Mouse (Mus musculus) layer of hippocampus, adult 9-10 months (tissue): ENCODE results near the gene Aspscr1.
"Not testable (repeated sequence)": the region's sequence is repeated elsewhere in the genome, so short reads cannot be mapped to it uniquely, and the experiment has no call there.

Source experiments
- DNase-seq: peaks from one replicate; pipeline ENCODE4 v3.0.0; 2022; ENCODE audit warnings: low spot score

Aspscr1 gene

DNA sequence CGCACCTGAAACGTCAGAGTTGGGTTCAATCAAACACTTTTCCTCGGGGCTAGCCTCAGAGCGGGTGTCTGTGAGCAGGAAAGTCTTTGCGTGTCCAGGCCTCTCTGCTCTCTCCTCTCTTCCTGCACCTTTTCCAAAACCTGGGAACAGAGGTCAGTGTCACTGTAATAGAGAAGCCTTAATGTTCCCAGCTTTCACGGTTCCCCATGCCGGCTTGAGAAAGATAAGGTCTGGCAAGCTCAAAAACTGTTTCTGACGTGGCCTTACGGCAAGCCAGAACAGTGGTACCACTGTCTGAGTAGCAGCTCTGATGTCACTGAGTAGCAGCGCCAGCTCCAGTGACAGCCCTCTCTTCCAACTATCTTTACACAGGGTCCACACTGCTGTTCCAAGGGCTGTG is 41.8 kb downstream of the Aspscr1 start:
- DNase-seq: no peak

DNA sequence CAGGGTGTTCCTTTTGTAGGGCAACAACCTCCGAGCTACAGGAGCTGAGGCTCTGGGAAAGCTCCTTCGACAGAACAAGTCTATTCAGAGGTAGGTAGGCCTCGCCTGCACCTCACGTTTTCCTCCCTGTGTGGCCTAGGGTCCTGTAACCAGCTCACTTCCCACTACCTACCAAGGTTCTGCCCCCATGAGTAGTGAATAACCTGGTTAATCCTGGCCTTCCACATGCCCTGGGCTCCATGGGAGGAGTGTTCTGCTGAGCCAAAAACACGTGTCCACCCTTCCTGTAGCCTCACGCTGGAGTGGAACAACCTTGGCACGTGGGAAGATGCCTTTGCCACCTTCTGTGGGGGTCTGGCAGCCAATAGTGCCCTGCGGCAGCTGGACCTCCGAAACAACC is 42.4 kb downstream of the Aspscr1 start:
- no peak for DNase-seq

DNA sequence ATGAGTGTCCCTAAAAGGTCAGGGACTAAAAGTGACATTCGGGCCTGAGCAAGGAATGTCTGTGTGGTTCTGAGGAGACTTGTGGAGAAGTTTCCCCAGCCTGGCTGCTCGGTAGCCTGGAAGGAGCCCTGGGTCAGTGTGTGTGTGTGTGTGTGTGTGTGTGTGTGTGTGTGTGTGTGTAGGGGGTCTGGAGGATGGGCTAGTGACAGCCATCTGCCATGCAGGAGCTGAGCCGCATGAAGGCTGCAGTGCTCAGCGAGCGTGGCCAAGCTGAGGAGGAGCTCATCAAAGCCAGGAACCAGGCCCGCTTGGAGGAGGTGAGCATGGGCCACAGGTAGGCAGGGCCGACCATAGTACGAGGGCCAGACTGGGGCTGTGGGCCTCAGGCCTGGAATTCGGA is 46.5 kb downstream of the Aspscr1 start:
- no peak for DNase-seq

DNA sequence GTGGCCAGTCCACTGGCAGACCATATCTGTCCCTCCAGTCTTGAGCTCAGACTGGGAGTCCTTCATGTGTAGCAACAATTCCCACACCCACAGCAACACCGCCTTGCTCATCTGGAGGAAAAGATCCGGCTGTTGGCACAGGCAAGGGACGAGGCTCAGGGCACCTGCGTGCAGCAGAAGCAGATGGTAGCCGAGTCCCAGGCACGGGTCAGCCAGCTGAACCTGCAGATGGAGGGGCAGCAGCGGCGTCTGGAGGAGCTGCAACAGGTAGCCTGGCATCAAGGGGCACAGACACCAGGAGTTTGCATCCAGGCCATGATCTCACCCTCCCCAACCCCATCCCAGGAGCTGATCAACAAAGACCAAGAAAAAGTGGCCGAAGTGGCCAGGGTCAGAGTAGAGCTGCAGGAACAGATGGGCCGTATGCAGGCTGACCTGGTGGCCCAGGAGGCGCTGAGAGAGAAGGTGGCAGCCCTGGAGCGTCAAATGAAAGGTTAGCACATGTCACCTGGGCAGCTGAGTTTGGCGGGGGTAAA is 47.1 kb downstream of the Aspscr1 start:
- DNase-seq: no peak

DNA sequence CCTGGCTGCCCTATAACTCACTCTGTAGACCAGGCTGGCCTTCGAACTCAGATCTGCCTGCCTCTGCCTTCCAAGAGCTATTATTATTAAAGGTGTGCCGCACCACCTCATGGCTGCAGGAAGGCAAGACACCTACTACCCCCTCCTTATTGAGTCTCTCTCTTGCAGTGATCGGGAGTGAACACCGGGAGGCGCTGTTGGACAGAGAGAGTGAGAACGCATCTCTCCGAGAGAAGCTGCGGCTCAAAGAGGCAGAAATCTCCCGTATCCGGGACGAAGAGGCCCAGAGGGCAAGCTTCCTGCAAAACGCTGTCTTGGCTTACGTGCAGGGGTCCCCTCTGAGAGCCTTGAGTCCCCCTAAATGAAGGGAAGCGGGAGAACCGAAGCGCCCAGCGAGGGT is 47.7 kb downstream of the Aspscr1 start:
- peak; percentile 65 for DNase-seq

DNA sequence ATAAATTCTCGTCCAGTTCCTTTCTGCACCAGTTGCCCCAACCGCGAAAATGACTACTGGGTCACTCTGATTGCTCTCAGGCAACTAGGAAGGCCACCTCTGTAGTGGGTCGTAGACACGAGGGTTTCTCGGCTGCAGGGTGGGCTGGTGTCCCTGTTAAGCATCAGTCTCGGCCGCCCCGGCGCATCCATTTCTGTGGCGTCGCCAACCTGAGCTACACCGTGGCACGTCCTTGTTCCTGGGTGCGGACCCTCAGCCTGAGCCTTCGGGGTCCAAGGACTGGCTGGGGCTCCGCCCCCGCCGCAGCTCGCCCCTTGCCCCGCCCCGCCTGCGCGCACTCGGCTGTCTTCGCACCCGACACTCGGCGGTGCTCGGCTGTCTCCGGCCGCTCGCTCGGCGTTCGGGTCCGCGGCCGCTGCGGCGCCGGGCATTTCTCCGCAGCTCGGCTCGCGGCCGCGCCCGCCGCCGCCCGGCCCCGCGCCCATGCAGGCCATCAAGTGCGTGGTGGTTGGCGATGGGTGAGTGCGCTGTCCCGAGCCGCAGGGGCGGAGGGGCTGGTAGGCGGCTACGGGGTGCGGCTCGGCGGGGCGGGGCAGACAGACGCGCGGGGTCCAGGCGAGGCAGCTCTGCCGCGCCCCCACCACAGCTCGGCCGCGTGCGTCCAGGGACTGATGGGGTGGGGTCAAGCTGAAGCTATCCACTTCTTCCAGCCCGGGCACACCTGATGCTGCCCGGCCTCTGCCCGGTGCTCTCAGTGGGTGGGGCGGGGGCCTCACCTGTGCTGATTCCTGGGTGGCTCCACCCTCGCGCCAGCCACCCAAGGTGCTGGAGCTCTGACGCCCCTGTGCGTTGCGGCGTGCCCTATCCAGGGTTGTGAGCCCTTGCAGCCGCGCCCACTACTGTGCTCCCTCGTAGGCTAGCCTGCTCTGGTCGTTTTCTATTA is 48.6 kb downstream of the Aspscr1 start, which contains the start of gene Rac3:
Gene Rac3 (plus strand): TSS at position 347 of the 943 bp plus-strand sequence.
- no peak for DNase-seq

DNA sequence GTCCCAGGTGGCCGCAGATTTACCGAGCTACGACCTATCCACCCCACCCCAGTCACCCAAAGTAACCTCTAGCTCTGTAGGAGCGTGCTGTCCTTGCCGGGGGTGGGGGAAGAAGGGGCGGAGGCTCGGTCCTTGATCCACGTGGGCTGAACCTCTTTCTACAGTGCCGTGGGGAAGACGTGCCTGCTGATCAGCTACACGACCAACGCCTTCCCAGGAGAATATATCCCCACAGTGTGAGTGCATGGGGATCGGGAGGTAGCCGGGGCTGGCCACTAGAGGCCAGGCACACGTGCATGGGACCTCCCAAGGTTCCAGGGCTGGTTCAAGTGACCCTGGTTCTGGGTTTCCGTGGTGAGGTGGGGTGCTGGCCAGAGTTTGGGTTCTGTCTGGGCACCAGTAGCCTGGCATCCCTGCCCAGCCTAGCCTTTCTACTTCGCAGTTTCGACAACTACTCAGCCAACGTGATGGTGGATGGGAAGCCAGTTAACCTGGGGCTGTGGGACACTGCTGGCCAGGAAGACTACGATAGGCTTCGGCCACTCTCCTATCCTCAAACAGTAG is 49.4 kb downstream of the Aspscr1 start:
- DNase-seq: no peak

DNA sequence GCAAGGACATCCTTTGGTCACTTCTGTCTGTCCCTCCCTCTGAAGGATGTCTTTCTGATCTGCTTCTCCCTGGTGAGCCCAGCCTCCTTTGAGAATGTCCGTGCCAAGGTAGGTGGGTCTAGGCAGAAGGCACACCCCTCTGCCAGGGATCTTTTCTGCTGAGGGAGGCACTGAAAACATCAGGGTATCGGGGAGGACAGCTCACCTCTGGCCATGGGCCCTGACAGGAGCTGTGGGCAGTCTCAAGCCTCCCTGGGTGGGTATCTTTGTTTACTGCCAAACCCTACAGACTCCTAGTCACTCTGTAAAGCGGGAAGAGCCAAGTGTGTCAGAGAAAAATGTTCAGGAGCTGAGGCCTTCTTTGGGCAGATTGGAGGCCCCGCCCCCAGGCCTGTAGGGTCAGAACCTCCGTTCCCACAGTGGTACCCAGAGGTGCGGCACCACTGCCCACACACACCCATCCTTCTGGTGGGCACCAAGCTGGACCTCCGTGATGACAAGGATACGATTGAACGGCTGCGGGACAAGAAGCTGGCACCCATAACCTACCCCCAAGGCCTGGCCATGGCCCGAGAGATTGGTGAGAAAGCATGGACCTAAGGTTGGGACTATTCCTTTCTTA is 50.1 kb downstream of the Aspscr1 start:
- no peak for DNase-seq

DNA sequence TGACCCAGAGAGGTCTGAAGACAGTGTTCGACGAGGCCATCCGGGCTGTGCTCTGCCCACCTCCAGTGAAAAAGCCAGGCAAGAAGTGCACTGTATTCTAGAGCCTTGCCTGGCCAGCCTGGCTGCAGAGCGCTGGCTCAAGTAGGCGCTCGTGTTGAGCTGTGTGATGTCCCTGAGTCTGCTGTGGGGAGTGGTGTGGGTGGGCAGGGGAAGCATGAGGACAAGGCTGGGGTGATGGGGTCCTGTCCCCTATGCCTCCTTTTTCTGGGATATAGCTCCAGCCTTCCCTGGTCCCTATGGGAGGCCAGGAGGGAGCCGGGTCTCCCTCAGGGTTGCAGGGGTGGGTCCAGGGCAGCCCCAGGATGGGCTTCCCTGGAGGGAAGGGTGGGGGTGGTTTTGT is 50.7 kb downstream of the Aspscr1 start:
- DNase-seq: no peak

DNA sequence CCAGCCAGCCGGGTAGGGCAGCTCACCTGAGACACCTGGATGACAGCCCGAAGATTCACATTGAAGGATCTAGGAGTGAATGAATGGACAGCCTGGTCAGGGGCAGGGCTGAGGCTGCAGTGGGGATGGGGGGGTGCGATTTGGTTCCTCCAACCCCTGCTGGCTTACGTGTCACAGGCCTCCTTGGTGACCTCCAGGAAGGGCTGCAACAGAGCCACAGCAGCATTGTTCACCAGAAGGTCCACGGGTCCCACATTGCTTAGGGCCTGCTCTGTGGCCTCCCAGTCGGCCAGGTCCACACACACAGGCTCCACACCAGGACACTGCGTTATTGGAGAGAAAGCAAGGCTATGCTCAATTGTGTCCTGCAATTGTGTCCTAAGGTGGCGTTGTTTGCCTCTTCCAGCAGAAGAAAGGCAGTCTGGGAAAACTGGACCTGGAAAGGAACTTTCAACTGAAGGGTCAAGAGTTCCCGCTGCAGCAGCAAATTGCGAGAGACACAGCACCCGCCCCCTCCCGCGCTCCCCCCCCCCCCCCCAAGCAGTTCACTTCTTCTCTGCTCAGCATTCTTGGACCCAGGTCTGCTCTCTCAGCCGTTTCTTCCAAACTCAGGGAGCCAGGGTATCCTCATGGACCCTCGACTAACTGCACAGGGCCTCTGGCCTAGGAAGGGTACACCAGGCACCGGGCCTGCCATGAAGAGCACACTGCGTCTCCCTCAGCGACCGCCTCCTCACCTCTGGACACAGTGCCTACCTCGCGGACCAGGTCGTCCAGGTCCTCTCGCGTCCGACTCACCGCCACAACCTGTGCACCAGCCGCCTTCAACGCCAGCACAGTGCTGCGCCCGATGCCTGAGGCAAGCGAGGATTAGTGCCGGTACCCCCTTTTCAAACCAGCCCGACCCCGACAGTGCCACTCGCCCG is 53.7 kb downstream of the Aspscr1 start:
- DNase-seq: no peak

DNA sequence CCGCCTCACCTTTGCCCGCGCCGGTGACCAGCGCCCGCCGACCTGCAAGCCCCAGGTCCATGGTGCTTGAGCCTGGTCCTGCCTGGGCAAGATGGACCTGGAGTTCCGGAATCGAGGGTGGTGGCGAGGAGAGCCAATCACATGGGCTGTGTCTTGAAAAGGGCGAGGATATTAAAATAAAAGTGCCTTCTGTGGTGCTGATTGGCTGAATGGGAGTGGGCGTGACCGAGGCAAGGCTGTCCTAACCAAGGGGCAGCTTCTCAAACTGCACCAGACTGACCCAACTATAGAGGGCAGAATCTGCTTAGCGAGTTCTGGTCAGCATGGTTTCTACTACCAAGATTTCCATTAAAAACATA is 54.4 kb downstream of the Aspscr1 start, which contains the start of gene Dcxr:
Gene Dcxr (minus strand): TSS at position 113 of the 359 bp plus-strand sequence.
- peak; percentile 68 for DNase-seq

DNA sequence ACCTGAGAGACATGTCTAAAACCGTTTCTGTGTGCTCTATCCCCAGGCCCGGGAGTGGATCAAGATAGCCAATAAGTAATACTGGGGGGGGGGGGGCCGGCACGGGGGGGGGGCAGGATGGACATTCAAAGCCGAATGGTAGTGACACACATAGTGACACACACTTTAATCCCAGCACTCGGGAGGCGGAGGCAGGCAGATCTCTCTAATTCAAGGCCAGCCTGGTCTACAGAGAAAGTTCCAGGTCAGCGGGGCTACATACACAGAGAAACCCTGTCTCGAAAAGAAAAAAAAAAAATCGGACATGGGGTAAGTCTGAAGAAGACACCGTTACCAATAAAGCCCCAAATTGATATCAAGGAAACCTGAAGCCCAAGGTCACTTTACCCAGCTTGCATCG is 54.8 kb downstream of the Aspscr1 start:
- no peak for DNase-seq

DNA sequence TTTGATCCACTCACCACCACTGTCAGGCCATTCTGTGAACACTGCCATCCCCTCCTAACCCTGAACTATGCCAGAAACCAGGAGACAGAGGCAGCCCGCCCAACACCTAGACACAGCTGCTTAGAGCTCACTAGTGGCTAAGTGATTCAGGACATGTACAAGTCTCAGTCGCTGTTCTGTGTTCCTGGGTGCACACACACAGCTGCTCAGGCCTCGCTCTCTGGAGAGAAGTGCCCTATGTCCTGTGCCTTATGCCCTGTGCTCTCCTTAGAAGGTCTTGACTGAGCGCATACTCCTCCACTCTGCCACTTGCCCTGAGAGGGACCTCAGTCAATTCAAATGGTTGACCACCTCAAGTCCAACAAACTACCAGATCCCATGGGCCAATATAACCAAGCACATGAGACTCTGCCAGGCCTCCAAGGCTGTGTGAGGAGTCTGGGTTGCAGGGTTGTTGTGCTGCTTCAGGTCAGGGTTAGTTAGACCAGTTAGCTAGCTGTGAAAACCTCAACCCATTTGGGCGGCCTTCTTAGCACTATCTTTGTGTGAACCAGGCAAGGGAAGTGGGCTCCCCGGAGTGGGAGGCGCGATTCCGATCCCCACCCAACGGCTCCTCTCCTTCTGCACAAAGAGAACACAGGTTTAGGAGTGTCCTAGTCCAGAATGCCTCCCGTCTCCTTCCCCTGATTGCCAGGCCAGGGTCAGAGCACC is 55.9 kb downstream of the Aspscr1 start:
- no peak for DNase-seq

DNA sequence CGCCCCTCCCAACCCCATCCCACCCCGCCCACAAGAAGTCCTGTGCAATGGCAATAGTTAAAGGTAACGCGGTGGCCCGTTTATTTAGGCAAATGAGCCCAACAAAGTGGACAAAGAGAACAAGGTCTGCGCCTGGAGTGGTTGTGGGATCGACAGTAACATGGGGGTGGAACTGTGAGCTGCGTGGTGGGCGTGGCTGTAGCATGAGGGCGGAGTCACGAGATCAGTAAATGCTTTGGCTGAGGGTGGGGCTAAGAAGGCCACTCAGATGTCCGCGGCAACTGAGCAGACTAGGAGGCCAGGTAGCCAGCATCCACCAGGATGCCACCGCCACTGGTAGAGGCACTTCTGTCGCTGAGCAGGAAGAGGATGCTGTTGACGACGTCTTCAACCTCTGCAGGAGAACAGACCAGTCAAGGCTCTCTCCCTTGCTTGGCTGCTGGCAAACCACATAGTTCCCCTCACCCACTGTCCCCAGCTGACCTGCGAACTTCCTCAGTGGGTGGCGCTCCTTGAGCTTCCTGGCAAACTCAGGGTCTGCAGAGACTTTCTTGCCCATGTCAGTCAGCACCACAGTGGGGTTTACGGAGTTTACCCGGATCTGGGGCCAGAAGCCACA is 56.8 kb downstream of the Aspscr1 start:
- not testable (repeated sequence) for DNase-seq

DNA sequence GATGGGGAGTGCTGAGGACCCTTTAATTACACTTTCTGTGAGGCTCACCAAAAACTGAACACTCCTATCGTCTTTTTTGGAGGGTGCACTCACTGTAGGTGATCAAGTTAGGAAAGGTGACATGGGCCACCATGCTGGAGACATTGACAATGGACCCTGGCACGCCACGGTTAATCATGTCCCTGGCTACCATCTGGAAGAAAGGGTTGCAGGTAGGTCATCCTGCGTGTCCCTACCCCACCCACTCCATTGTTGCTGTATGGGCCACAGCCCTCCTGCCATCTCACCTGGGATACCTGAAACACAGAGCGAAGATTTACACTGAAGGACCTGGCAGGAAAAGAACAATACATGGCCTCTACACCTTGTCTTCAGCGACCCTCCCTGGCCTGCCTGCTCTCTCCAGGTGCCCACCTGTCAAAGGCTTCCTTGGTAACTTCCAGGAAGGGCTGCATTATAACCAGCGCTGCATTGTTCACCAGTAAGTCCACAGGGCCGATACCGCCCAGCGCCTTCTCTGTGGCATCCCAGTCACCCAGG is 57.6 kb downstream of the Aspscr1 start:
- no peak for DNase-seq

DNA sequence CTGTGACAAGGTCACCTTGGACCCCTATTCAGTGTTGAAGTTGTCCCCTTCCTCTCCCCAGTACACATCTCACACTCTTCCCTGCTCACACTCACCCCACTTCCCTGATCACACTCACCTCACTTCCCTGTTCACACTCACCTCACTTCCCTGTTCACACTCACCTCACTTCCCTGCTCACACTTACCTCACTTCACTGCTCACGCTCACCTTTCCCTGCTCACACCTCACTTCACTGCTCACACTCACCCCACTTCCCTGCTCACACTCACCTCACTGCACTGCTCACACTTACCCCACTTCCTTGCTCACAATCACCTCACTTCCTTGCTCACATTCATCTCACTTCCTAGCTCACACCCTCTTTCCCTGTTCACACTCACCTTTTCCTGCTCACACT is 58.6 kb downstream of the Aspscr1 start:
- DNase-seq: no peak

DNA sequence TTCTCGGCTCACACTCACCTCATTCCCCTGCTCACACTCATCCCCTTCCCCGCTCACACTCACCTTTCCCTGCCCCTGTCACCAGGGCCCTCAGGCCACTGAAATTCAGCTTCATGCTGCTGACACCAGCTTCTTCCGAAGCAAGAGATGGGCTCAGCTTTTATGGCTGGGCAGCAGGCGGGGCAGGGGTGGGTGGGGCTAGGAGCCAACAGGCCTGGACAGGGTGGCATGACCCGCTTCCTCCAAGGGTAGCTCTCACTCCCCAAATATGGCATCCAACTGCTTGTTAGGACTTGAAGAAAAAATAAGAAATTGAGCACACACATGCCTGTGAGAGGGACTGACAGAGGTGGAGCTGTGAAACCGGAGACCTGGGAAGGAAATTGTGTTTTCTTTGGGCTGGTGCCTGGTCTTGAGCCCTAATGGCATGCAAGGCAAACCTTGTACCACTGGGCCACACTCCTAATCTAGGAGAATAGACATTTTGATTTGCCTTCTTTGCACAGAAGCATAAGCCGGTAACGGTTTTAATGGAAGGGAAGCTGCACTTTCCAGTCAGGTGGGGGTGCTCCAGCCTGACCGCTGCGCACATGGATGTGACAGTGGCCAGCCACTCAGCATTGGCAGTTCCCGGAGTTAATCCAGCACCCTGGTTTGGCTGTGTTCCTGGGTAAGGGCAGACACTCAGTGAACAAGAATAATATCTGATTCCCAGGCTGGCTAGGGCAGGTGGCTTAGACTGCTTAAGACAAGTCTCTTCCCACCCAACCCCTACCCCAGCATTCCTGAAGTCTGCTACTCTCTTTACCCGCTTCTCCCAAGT is 59.3 kb downstream of the Aspscr1 start, which contains the start of gene Cbr2:
Gene Cbr2 (minus strand): TSS at position 257 of the 823 bp plus-strand sequence.
- no peak for DNase-seq

DNA sequence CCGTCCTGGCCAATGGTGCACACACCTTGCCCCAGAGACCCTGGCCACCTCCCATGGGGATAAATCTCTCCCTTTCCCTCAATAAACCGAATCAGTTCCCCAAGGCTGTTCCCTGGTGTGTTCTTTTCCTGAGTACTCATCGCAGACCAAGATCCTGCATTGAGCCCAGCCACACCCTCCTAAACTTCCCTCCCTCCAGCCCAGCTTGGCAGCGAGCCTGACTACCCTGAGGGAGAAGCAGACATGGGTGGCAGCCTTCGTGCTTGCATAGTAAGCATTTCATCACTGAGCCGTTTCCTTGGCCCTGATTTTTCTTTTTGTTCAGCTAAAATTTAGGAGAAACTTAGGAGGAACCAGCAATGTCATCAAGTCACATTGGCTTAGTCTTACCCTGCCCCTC is 60.7 kb downstream of the Aspscr1 start:
- DNase-seq: no peak

DNA sequence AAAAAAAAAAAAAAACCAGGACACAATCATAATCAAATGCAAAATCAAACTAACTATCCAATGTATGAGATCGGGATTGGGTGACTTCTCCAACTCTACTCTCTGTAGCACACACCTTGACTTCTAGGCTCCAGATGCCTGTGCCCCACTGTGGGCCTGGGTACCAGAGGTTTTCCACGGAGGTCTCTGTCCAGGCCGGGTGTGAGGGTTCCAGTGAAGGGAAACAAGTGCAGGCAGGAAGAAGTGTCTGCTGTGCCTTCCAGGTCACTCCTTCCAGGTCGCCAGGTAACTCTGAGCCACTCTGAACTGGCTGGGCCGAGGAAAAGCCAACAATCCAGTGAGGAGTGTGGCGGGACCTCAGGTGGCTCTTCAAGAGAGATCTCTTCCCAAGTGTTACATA is 63.7 kb downstream of the Aspscr1 start:
- DNase-seq: no peak
